Mouse (Mus musculus) liver, adult 2 months (tissue): ENCODE results near the gene Slc16a5. TPM values are rescaled to one million over a fixed set of nuclear protein-coding genes. Genes with fewer than 3 reads are reported as not detected.
A peak's percentile ranks its signal among the peaks of the same experiment; 100 is the strongest.

Source experiments
- DNase-seq: peaks from one replicate; pipeline ENCODE4 v3.0.0-alpha.2; 2011; ENCODE audit warnings: low read depth, low spot score; ENCODE audit errors: extremely low read depth
- H3K27ac ChIP-seq: fragments of 200-500 bp; replicated peaks from 2 replicates; pipeline ENCODE4 v1.5.1; 2012; ENCODE audit warnings: low read depth, mild to moderate bottlenecking, control low read depth, inconsistent platforms, low read length; ENCODE audit not compliant: insufficient read depth
- H3K27me3 ChIP-seq: fragments of 200-500 bp; 2 replicates; pipeline ENCODE4 v1.6.1; 2012; ENCODE audit warnings: mild to moderate bottlenecking, moderate library complexity, low read length, inconsistent platforms; ENCODE audit not compliant: control insufficient read depth, insufficient read depth
- H3K36me3 ChIP-seq: fragments of 200-500 bp; 2 replicates; pipeline ENCODE4 v1.6.1; 2012; ENCODE audit warnings: low read length, inconsistent platforms; ENCODE audit not compliant: control insufficient read depth, insufficient read depth
- H3K4me1 ChIP-seq: fragments of 200-500 bp; 2 replicates; pipeline ENCODE4 v1.6.1; 2011; ENCODE audit warnings: low read length; ENCODE audit not compliant: control insufficient read depth, insufficient read depth
- H3K4me3 ChIP-seq: fragments of 200-500 bp; 2 replicates; pipeline ENCODE4 v1.5.1; 2011; ENCODE audit warnings: low read depth, mild to moderate bottlenecking, control low read depth, low read length, moderate library complexity; ENCODE audit not compliant: insufficient read depth
- H3K79me2 ChIP-seq: fragments of 200-500 bp; 2 replicates; pipeline ENCODE4 v1.6.1; 2012; ENCODE audit warnings: inconsistent platforms, mild to moderate bottlenecking, low read length, moderate library complexity; ENCODE audit not compliant: control insufficient read depth, insufficient read depth
- H3K9ac ChIP-seq: fragments of 200-500 bp; 2 replicates; pipeline ENCODE4 v1.6.1; 2012; ENCODE audit warnings: low read depth, mild to moderate bottlenecking, control low read depth, inconsistent platforms, low read length
- CTCF ChIP-seq: fragments of 200-500 bp; IDR thresholded peaks from 2 replicates; pipeline ENCODE4 v1.5.1; 2011; ENCODE audit warnings: low read depth, low read length, control low read depth
- POLR2A ChIP-seq: fragments of 200-500 bp; IDR thresholded peaks from 2 replicates; pipeline ENCODE4 v1.6.1; 2011; ENCODE audit warnings: low read length, control low read depth; ENCODE audit not compliant: insufficient read depth; ENCODE audit errors: extremely low read depth
- WGBS: fragments of 180-500 bp; shearing (Covaris S2); methylation state at CpG from one replicate; pipeline ENCODE4 v1.1.7; 2018; 5-methylcytosine and 5-hydroxymethylcytosine counted together
- polyA plus RNA-seq: library from polyadenylated mRNA; depleted of rRNA; stranded (reverse); fragments of >200 nt; gene quantifications from 2 replicates; pipeline ENCODE4 v1.2.3, GENCODE M21; 2012
- total RNA-seq: library from RNA; depleted of rRNA; stranded (reverse); fragments of >200 nt; gene quantifications from 2 replicates; pipeline ENCODE4 v1.2.3, GENCODE M21; 2014

Slc16a5 gene
- total and polyA plus RNA-seq, 2 experiments = 23.0 to 49.1 TPM

- TF ChIP-seq CTCF = no peak
- TF ChIP-seq POLR2A = no peak
- Histone ChIP-seq H3K79me2 (peaks cover 6% of the 10 kb centered on the region; the same call in 1 of the 2 replicates), H3K27me3 (no peaks in the 10 kb centered on the region), H3K36me3 (peaks cover 6% of the 10 kb centered on the region; the same call in 1 of the 2 replicates), H3K9ac (no peak overlapping the region), H3K27ac (no peak overlapping the region), H3K4me3 (no peak overlapping the region), H3K4me1 (peaks cover 13% of the 10 kb centered on the region)
- 86% methylated on average over 3 of the region's 3 CpGs for WGBS
- no peak for DNase-seq
Observed at GRCm38 (mm10) chr11:115423091-115423490, 39.2 kb upstream of the Slc16a5 start.

DNA sequence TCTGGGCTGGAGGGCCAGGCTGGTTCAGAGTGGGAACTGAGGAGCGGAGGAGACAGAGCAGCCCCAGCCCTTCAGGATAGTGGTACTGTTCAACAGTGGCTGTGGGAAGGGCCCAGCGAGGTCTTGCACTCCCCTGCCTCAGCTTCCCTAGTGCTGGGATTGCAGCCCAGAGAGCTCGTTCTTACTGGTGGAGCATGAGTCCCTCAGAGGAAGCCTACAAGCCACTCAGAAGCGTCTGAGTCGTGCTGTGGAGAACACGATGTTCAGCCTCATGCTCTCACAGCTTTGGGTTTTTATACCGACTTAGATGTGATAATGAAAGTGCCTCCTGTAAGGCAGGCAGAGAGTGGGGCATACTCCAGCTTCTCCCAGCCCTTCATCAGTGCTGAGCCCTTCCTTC lies 37.6 kb upstream of the Slc16a5 start:
- Histone ChIP-seq H3K27me3 (no peaks in the 10 kb centered on the region), H3K79me2 (peaks cover 4% of the 10 kb centered on the region; the same call in 1 of the 2 replicates), H3K4me1 (peaks cover 9% of the 10 kb centered on the region), H3K4me3 (no peak overlapping the region), H3K36me3 (peaks cover 8% of the 10 kb centered on the region; the same call in 1 of the 2 replicates), H3K27ac (no peak overlapping the region), H3K9ac (no peak overlapping the region)
- WGBS = 88% methylated on average over 7 of the region's 7 CpGs
- TF ChIP-seq POLR2A (no peak), CTCF (no peak)
- DNase-seq = no peak

DNA sequence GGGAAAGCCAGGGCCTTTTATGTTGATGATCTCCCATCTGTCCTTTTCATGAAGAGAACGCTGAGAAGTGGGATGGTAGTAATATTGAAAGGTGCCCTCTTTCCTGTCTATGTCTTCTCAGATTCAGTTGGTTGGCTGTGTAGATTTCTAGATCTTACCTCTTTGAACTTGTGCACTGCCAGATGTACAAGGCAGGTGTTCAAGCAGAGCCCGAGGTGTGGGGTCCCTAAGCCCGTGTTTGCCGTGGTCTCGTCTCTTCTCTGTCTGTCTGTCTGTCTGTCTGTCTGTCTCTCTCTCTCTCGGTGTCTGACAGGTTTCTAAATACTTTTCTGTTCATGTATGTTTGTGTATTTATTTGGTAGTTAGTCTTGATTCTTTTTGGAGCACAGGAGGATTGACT lies 36.6 kb upstream of the Slc16a5 start:
- Histone ChIP-seq H3K27me3 (no peaks in the 10 kb centered on the region), H3K36me3 (peaks cover 17% of the 10 kb centered on the region; the same call in 1 of the 2 replicates), H3K4me3 (no peak overlapping the region), H3K4me1 (peaks cover 9% of the 10 kb centered on the region), H3K79me2 (peaks cover 4% of the 10 kb centered on the region; the same call in 1 of the 2 replicates), H3K9ac (no peak overlapping the region), H3K27ac (no peak overlapping the region)
- 91% methylated on average over 6 of the region's 6 CpGs for WGBS
- DNase-seq = no peak
- no peak for TF ChIP-seq POLR2A
- TF ChIP-seq CTCF = no peak

DNA sequence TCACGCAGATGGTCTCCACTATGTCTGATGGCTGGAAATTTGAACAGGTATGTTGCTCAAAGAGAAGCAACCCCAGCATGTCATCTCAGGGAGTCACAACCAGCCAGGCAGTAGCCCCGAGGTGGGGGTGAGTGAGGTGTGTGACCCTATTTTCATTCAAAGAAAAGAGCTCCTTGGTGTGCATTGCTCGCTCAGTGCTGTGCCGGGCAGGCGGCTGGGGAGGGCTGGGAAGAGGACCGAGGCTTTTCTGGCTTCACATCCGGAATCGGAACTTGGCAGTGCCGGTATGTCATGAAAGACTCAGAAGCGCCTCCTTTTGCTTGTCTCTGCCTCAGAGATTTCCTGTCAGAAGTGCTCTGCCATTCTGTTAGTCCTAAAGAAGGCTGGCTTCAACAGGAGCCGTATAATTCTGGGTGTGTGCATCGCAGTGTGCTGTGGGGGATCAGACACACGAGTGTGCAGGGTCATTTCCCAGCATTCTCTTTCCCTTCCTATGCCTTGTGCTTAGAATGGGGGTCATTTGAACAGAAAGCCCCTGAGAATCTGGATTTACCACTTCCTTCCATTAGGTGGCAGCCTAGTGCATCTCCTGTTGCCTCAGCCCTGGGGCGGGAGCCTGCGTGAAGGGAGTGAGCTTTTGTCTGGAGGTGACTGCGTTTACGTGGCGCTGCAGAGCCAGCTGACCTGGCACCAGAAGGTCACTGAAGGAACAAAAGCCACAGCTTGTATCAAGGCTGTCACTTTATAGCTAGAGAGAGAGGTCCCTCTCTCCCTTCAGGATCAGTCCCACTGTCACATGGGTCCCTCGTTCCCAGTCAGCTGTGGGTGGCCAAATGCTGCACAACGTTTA lies 34.6 kb upstream of the Slc16a5 start:
- Histone ChIP-seq H3K4me1 (peaks cover 8% of the 10 kb centered on the region; the same call in 1 of the 2 replicates), H3K4me3 (no peak overlapping the region), H3K27ac (no peak overlapping the region), H3K36me3 (peaks cover 17% of the 10 kb centered on the region; the same call in 1 of the 2 replicates), H3K79me2 (no peaks in the 10 kb centered on the region), H3K27me3 (no peaks in the 10 kb centered on the region), H3K9ac (no peak overlapping the region)
- peak; percentile 62 for DNase-seq
- TF ChIP-seq POLR2A (no peak), CTCF (peak; percentile 86)
- WGBS = 40% methylated on average over 20 of the region's 20 CpGs

DNA sequence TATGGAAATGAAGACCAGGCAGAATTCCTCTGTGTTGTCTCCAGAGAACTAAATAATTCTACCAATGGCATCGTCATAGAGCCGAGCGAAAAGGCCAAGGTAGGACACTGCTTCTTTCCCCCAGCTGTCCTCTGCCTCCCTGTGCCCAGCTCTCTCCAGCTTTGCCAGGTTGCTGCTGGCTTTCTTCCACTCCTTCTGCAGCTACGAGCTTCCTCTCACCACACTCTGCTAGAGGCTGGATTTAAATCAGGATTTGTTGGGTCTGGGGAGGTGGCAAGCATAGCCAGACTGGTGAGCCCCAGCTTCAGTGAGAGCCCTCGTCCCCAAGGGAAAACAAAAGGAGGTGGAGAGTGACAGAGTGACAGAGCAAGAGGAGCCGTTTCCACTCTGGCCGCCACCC lies 33.0 kb upstream of the Slc16a5 start:
- H3K27ac ChIP-seq = no peak overlapping the region
- H3K4me3 ChIP-seq = no peak overlapping the region
- TF ChIP-seq POLR2A (no peak), CTCF (no peak)
- peaks cover 16% of the 10 kb centered on the region for H3K4me1 ChIP-seq
- 86% methylated on average over 7 of the region's 7 CpGs for WGBS
- no peak overlapping the region for H3K9ac ChIP-seq
- H3K79me2 ChIP-seq = no peaks in the 10 kb centered on the region
- DNase-seq = no peak
- peaks cover 16% of the 10 kb centered on the region; the same call in 1 of the 2 replicates for H3K36me3 ChIP-seq
- no peaks in the 10 kb centered on the region for H3K27me3 ChIP-seq

- no peak for DNase-seq
- peaks cover 16% of the 10 kb centered on the region; the same call in 1 of the 2 replicates for H3K36me3 ChIP-seq
- no peaks in the 10 kb centered on the region for H3K27me3 ChIP-seq
- H3K4me3 ChIP-seq = no peak overlapping the region
- 95% methylated on average over 6 of the region's 6 CpGs for WGBS
- peaks cover 24% of the 10 kb centered on the region for H3K4me1 ChIP-seq
- H3K79me2 ChIP-seq = no peaks in the 10 kb centered on the region
- no peak overlapping the region for H3K27ac ChIP-seq
- TF ChIP-seq POLR2A (no peak), CTCF (no peak)
- no peak overlapping the region for H3K9ac ChIP-seq
Observed at GRCm38 (mm10) chr11:115430561-115430960, 31.7 kb upstream of the Slc16a5 start.
